Mouse (Mus musculus) CD4-positive, CD25-positive, alpha-beta regulatory T cell, adult 4 months (primary cell): ENCODE measurements around the gene Micall2. TPM values are rescaled to one million over a fixed set of nuclear protein-coding genes. Genes with fewer than 3 reads are reported as not detected.
"Not testable (repeated sequence)": the region's sequence is repeated elsewhere in the genome, so short reads cannot be mapped to it uniquely, and the experiment has no call there.

Experiments used
- ATAC-seq: one replicate; pipeline ENCODE4 v1.8.0; 2017
- polyA plus RNA-seq, 2 experiments: library from polyadenylated mRNA; unstranded; fragments of 100-300 nt; shearing (Covaris generic); gene quantifications; one replicate each; pipeline ENCODE4 v1.2.1; 2017

Gene Micall2
- polyA plus RNA-seq, 2 experiments from 2014 or later: not detected

- no peak for ATAC-seq
Measured at GRCm38 (mm10) chr5:139730712-139731486, 5.2 kb downstream of the Micall2 start.

- ATAC-seq: no peak
Measured at GRCm38 (mm10) chr5:139727261-139727660, 8.9 kb downstream of the Micall2 start.

GRCm38 (mm10) chr5:139726186-139726585 is 9.9 kb downstream of the Micall2 start:
- no peak for ATAC-seq

- no peak for ATAC-seq
Measured at GRCm38 (mm10) chr5:139724336-139725116, 11.6 kb downstream of the Micall2 start.

GRCm38 (mm10) chr5:139723113-139723512 is 13.0 kb downstream of the Micall2 start:
- ATAC-seq: no peak

- no peak for ATAC-seq
Measured at GRCm38 (mm10) chr5:139722709-139723108, 13.4 kb downstream of the Micall2 start.

GRCm38 (mm10) chr5:139718949-139719348 is 17.2 kb downstream of the Micall2 start:
- ATAC-seq: no peak

GRCm38 (mm10) chr5:139718540-139718939 is 17.6 kb downstream of the Micall2 start:
- ATAC-seq: no peak

GRCm38 (mm10) chr5:139717723-139718122 is 18.4 kb downstream of the Micall2 start:
- no peak for ATAC-seq

GRCm38 (mm10) chr5:139706496-139706895 is 29.6 kb downstream of the Micall2 start:
- ATAC-seq: no peak

GRCm38 (mm10) chr5:139702905-139703304 is 33.2 kb downstream of the Micall2 start:
- ATAC-seq: no peak

- ATAC-seq: no peak
Measured at GRCm38 (mm10) chr5:139702236-139702635, 33.9 kb downstream of the Micall2 start.

GRCm38 (mm10) chr5:139696954-139697353 is 39.2 kb downstream of the Micall2 start:
- no peak for ATAC-seq

- not testable (repeated sequence) for ATAC-seq
Measured at GRCm38 (mm10) chr5:139695876-139696275, 40.3 kb downstream of the Micall2 start.

- no peak for ATAC-seq
Measured at GRCm38 (mm10) chr5:139694989-139695571, 41.1 kb downstream of the Micall2 start.

- no peak for ATAC-seq
Measured at GRCm38 (mm10) chr5:139694292-139694988, 41.7 kb downstream of the Micall2 start.

- ATAC-seq: no peak
Measured at GRCm38 (mm10) chr5:139690791-139691190, 45.3 kb downstream of the Micall2 start.

GRCm38 (mm10) chr5:139688356-139688755 is 47.8 kb downstream of the Micall2 start:
- ATAC-seq: no peak

GRCm38 (mm10) chr5:139687646-139688045 is 48.5 kb downstream of the Micall2 start:
- ATAC-seq: no peak

- no peak for ATAC-seq
Measured at GRCm38 (mm10) chr5:139686530-139687249, 49.4 kb downstream of the Micall2 start.

GRCm38 (mm10) chr5:139683228-139683627 is 52.9 kb downstream of the Micall2 start:
- ATAC-seq: no peak

- ATAC-seq: no peak
Measured at GRCm38 (mm10) chr5:139682631-139682977, 53.5 kb downstream of the Micall2 start.
